Mouse (Mus musculus): Measurements from ENCODE around the gene Gak. TPM values are rescaled to one million over a fixed set of nuclear protein-coding genes. Genes with fewer than 3 reads are reported as not detected.

Gene Gak
- polyA plus RNA-seq, 1 experiment from 2014 or later: 57.7 TPM

DNA sequence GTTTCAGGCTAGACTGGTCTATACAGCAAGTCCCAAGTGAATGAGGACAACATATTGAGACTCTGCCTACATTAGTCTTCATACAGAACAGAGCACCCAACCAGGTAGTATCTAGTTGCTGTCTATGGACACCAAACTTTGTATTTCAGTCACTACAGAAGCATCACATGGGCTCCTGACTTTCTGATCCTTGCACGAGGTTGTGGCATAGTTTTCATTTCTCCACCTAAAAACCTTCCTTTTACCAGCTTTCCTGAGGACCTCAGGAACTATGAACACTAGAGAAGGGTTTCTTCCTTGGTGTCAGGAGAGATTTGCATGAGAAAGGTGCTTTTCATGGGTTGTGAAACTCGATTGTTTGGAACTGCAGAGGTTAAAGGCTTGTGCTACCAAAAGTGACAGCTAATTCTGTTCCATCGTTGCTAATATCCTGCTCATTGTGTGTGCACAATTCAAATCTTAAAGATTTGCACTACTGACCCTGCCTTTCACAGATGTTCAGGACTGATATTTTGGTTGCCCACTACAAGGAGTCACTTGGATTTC is 38.9 kb upstream of the Gak start:
- peak; percentile 25 for ATAC-seq (ENCODE audit: low FRiP score)
- H3K9me3 ChIP-seq: no peaks in the 10 kb centered on the region
- peak overlapping the region; percentile 75; the same call in 1 of the 2 replicates for H3K9ac ChIP-seq
- H3K4me1 ChIP-seq: peaks cover 16% of the 10 kb centered on the region
- 10% methylated on average over 3 of the region's 3 CpGs for WGBS
- H3K27ac ChIP-seq: no peak overlapping the region; the same call in 1 of the 2 replicates
- H3K4me3 ChIP-seq (replicated peaks): peak overlapping the region; percentile 53
- peak overlapping the region; percentile 69 for H3K4me2 ChIP-seq
- no peaks in the 10 kb centered on the region for H3K27me3 ChIP-seq
- H3K36me3 ChIP-seq (replicated peaks): peaks cover 16% of the 10 kb centered on the region

- H3K36me3 ChIP-seq (replicated peaks): peaks cover 10% of the 10 kb centered on the region
- ATAC-seq (ENCODE audit: low FRiP score): no peak
- 85% methylated on average over 2 of the region's 2 CpGs for WGBS
- no peak overlapping the region for H3K27ac ChIP-seq
- H3K27me3 ChIP-seq: 0 out of 2 replicates have a peak, but pooled peaks cover 4% of the 10 kb centered on the region
- H3K4me1 ChIP-seq: peaks cover 16% of the 10 kb centered on the region
- H3K4me3 ChIP-seq (replicated peaks): no peak overlapping the region
- H3K9me3 ChIP-seq: no peaks in the 10 kb centered on the region
- H3K4me2 ChIP-seq: no peak overlapping the region
- no peak overlapping the region for H3K9ac ChIP-seq
These were observed 37.8 kb upstream of the Gak start for GRCm38 (mm10) chr5:108667370-108667769.

DNA sequence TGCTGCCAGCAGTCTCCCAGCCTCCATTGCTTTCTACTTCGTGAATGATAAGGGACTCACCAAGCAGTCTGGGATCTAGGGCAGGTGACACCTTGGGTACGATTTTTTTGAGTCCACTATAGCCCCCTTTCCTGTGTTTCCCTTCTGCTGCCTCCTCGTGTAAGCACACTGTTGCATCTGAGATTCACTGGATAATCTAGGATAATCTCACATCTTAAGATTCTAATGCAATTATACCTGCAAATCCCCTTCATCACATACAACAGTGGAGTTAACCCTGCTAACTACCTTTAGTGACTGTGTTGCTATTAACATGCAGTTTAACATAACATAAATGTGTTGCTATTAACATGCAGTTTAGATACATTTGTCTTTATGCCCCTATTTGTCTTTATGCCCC is 35.5 kb upstream of the Gak start:
- H3K27ac ChIP-seq: no peak overlapping the region
- WGBS: 36% methylated on average over 3 of the region's 3 CpGs
- no peaks in the 10 kb centered on the region for H3K36me3 ChIP-seq (replicated peaks)
- H3K4me3 ChIP-seq (replicated peaks): no peak overlapping the region
- no peak for ATAC-seq (ENCODE audit: low FRiP score)
- peaks cover 20% of the 10 kb centered on the region for H3K4me1 ChIP-seq
- H3K9me3 ChIP-seq: no peaks in the 10 kb centered on the region
- 0 out of 2 replicates have a peak, but pooled peaks cover 4% of the 10 kb centered on the region for H3K27me3 ChIP-seq
- H3K4me2 ChIP-seq: no peak overlapping the region
- no peak overlapping the region for H3K9ac ChIP-seq

GRCm38 (mm10) chr5:108662772-108663171 is 33.2 kb upstream of the Gak start:
- Histone ChIP-seq H3K9ac (no peak overlapping the region), H3K36me3 (replicated peaks) (no peaks in the 10 kb centered on the region), H3K4me3 (replicated peaks) (no peak overlapping the region), H3K9me3 (no peaks in the 10 kb centered on the region), H3K27me3 (0 out of 2 replicates have a peak, but pooled peaks cover 4% of the 10 kb centered on the region), H3K4me1 (peaks cover 23% of the 10 kb centered on the region), H3K4me2 (no peak overlapping the region), H3K27ac (no peak overlapping the region)
- WGBS: 91% methylated on average over 4 of the region's 4 CpGs
- ATAC-seq (ENCODE audit: low FRiP score): no peak

- Histone ChIP-seq H3K4me2 (peak overlapping the region; percentile 79), H3K4me1 (peaks cover 23% of the 10 kb centered on the region), H3K36me3 (replicated peaks) (peaks cover 13% of the 10 kb centered on the region), H3K27ac (no peak overlapping the region), H3K4me3 (replicated peaks) (peak overlapping the region; percentile 85), H3K27me3 (0 out of 2 replicates have a peak, but pooled peaks cover 4% of the 10 kb centered on the region), H3K9ac (peak overlapping the region; percentile 93), H3K9me3 (no peaks in the 10 kb centered on the region)
- 15% methylated on average over 36 of the region's 36 CpGs for WGBS
- peak; percentile 100 for ATAC-seq (ENCODE audit: low FRiP score)
These were observed 31.2 kb upstream of the Gak start for GRCm38 (mm10) chr5:108660632-108661268.

DNA sequence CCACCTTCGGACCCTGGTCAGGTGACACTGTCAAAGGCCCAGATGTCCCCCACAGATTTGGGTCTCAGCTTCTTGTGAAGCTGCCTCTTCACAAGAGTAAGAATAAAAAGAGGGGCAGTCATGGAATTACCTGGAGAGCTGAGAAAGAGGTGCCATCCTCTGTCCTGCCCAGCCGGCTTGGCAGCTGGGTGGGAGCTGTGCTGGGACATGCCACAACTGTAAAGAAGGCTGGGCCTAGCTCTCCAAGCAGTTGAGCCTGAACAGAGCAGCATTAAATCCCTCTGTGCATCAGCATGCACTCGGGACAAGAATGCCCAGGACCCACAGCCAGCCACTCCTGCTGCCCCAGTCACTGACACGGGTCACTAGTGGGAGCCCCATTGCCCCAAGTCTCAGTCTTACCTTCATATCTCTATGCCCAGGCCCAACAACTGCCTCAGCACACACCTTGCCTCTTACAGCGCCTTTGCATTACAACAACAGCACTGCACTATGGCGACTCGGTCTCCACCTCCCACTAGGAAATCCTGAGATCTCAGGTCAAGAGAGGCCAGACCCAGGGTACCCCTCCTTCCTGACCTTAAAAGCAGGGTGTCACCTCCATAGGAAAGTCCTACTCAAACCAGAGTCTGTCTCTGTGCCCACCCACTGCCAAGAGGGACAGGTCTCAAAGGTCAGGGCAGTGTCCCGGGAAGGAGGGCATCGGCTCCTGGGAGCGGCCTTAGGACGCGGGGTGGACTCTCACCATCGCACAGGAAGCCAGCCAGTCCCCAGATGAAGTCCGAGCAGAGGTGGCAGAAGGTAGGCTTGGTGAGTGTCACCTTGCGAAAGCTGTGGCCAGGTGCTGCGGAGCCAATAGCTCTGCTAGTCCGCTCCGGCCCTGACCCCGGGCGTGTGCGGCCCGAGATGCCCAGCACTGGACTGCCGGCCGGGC is 30.4 kb upstream of the Gak start, which contains the start of gene Idua:
TSS of gene Idua (plus strand) at position 634 of the 934 bp plus-strand sequence.
- peak within 1 kb of the TSS; percentile 93 for H3K9ac ChIP-seq
- peaks cover 21% of the 10 kb centered on the region for H3K36me3 ChIP-seq (replicated peaks)
- peaks cover 23% of the 10 kb centered on the region for H3K4me1 ChIP-seq
- H3K27ac ChIP-seq: no peak within 1 kb of the TSS
- peak within 1 kb of the TSS; percentile 79 for H3K4me2 ChIP-seq
- H3K9me3 ChIP-seq: no peaks in the 10 kb centered on the region
- H3K27me3 ChIP-seq: 0 out of 2 replicates have a peak, but pooled peaks cover 4% of the 10 kb centered on the region
- H3K4me3 ChIP-seq (replicated peaks): peak within 1 kb of the TSS; percentile 85
- WGBS: 10% methylated on average over 24 of the region's 24 CpGs
- peak; percentile 7; the same call in 1 of the 2 replicates for ATAC-seq (ENCODE audit: low FRiP score)

DNA sequence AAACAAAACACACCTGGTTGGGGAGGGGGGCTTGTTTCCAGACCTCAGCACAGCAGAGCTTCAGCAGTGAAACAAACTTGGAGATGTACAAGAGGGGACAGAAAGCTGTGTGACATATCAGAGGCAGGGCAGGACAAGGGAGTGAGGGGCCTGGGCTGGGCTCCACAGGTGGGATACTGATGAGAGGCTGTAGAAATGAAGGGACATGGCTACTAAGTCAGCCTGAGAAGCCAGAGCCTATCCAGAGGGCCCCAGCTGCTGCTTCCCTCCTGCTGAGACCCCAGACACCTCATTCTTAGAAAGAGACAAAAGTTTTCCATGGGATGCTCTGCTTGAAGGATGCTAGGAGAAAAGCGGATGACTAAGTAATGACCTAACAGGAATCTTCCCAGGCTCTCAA is 29.1 kb upstream of the Gak start:
- no peak overlapping the region for H3K27ac ChIP-seq
- H3K27me3 ChIP-seq: 0 out of 2 replicates have a peak, but pooled peaks cover 4% of the 10 kb centered on the region
- H3K9me3 ChIP-seq: no peaks in the 10 kb centered on the region
- WGBS: 83% methylated on average over 1 of the region's 1 CpGs
- H3K4me1 ChIP-seq: peaks cover 23% of the 10 kb centered on the region
- no peak overlapping the region for H3K4me2 ChIP-seq
- H3K4me3 ChIP-seq (replicated peaks): no peak overlapping the region
- peaks cover 35% of the 10 kb centered on the region for H3K36me3 ChIP-seq (replicated peaks)
- no peak overlapping the region for H3K9ac ChIP-seq
- no peak for ATAC-seq (ENCODE audit: low FRiP score)

- WGBS: 84% methylated on average over 5 of the region's 5 CpGs
These were observed 27.9 kb upstream of the Gak start for GRCm38 (mm10) chr5:108657406-108657805.

DNA sequence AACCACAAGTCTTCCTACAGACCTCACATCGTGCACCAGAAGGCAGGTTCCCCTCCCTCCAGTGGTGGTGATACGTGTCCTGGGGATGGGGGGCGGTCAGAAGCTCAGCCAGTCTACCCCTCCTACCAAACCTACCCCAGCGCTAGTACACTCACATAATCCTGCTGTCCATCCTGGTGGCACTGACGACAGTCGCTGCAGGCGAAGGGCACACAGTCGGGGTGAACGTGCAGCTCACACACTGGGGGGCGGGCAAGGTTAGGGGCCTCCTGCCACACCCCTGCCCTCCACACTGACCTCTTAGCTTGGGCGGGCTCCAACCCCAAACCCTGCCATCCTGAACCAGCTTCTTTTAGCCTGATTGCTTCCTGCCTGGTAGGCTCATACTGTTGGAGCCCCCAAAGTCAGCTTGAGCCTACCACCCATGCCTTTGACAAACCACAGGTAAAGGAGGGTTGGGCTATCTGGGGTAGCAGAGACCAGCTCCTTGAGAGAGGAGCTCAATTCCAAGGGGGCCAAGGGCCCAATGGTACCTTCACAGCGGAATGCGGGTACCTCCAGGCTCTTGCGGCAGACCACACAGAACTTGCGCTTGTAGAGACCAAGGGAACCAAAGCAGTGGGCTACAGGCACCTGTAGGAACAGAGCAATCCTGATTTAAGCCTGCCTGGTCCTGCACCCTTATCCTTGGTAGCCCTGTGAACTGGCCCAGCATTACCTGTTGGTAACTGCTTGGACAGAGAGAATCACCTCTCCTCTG is 26.5 kb upstream of the Gak start:
- WGBS: 89% methylated on average over 15 of the region's 15 CpGs

More at GRCm38 (mm10) chr5:108657406-108657805, 27.9 kb upstream of the Gak start:
- no peak overlapping the region for H3K9ac ChIP-seq
- H3K4me2 ChIP-seq: no peak overlapping the region
- H3K27ac ChIP-seq: no peak overlapping the region
- peaks cover 47% of the 10 kb centered on the region for H3K36me3 ChIP-seq (replicated peaks)
- ATAC-seq (ENCODE audit: low FRiP score): no peak
- H3K9me3 ChIP-seq: no peaks in the 10 kb centered on the region
- H3K4me1 ChIP-seq: peaks cover 23% of the 10 kb centered on the region
- no peaks in the 10 kb centered on the region for H3K27me3 ChIP-seq
- no peak overlapping the region for H3K4me3 ChIP-seq (replicated peaks)

GRCm38 (mm10) chr5:108655381-108655780 is 25.8 kb upstream of the Gak start:
- no peak overlapping the region for H3K4me3 ChIP-seq (replicated peaks)
- no peaks in the 10 kb centered on the region for H3K27me3 ChIP-seq
- H3K9ac ChIP-seq: no peak overlapping the region
- no peak overlapping the region for H3K4me2 ChIP-seq
- WGBS: 96% methylated on average over 9 of the region's 9 CpGs
- peaks cover 62% of the 10 kb centered on the region for H3K36me3 ChIP-seq (replicated peaks)
- ATAC-seq (ENCODE audit: low FRiP score): no peak
- H3K9me3 ChIP-seq: no peaks in the 10 kb centered on the region
- peaks cover 19% of the 10 kb centered on the region for H3K4me1 ChIP-seq
- H3K27ac ChIP-seq: no peak overlapping the region

More for the DNA sequence above, 26.5 kb upstream of the Gak start:
- Histone ChIP-seq H3K9ac (no peak overlapping the region), H3K4me1 (peaks cover 23% of the 10 kb centered on the region), H3K27ac (no peak overlapping the region), H3K9me3 (no peaks in the 10 kb centered on the region), H3K36me3 (replicated peaks) (peaks cover 55% of the 10 kb centered on the region), H3K4me3 (replicated peaks) (no peak overlapping the region), H3K27me3 (no peaks in the 10 kb centered on the region), H3K4me2 (no peak overlapping the region)
- ATAC-seq (ENCODE audit: low FRiP score): no peak

DNA sequence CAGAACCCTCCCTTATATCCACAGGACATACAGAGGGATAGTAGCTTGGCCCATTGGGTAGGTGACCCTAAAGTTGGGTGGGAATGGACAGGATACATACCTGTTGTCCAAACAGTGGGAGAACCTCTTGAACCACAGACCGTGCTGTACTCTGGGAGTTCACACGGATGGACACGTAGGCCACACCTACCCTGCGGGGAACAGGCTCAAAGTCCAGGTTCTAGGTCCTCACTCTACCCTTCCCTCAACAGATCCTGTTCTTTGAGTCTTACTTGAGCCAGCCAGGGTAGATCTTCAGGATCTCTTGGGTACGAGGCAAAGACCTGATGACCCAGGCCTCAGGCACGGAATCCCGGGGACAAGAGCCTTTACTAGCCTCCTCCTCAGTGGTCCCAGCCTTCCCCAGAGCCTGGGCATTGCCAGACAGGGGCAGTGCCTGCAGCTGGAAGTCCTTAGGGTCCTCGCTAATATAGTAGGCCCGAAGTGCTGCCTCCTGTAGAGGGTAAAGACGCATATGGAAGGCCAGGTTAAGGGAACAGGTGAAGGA is 25.0 kb upstream of the Gak start:
- no peak overlapping the region for H3K27ac ChIP-seq
- H3K9ac ChIP-seq: no peak overlapping the region
- peaks cover 12% of the 10 kb centered on the region for H3K4me1 ChIP-seq
- WGBS: 95% methylated on average over 10 of the region's 10 CpGs
- no peak overlapping the region for H3K4me2 ChIP-seq
- no peak for ATAC-seq (ENCODE audit: low FRiP score)
- no peaks in the 10 kb centered on the region for H3K27me3 ChIP-seq
- H3K4me3 ChIP-seq (replicated peaks): no peak overlapping the region
- H3K36me3 ChIP-seq (replicated peaks): peaks cover 70% of the 10 kb centered on the region
- H3K9me3 ChIP-seq: no peaks in the 10 kb centered on the region
